Mouse (Mus musculus): ENCODE results near the gene Slc43a3. TPM values are rescaled to one million over a fixed set of nuclear protein-coding genes. Genes with fewer than 3 reads are reported as not detected.

The Slc43a3 gene
- polyA plus RNA-seq, 1 experiment = 0.82 TPM

DNA sequence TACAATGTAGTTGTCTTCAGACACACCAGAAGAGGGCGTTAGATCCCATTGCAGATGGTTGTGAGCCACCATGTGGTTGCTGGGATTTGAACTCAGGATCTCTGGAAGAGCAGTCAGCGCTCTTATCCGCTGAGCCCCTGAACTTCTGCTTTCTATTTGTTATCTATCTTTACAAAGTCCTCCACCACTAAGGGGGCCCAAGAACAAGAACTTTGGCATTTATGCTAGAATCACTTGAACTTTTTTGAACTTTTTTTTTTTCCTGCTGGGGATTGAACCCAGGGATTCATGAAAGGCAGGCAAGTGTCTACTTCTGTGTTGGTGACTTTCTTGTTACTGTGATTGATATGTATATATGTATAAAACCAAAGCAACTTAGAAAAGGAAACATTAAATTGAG lies 2.9 kb downstream of the Slc43a3 start:
- no peak overlapping the region for H3K27ac ChIP-seq (ENCODE audit: insufficient read depth, low read length)
- TF ChIP-seq POLR2A (IDR thresholded peaks at IDR 0.05; ENCODE audit: borderline replicate concordance, insufficient read depth, low read length) (no peak), CTCF (IDR thresholded peaks at IDR 0.05; ENCODE audit: borderline replicate concordance, insufficient read depth, low read depth, low read length) (no peak)
- DNase-seq = no peak
- H3K4me3 ChIP-seq (replicated peaks; ENCODE audit: insufficient read depth, low read depth, low read length) = no peak overlapping the region
- H3K4me1 ChIP-seq (ENCODE audit: control insufficient read depth, insufficient read depth, low read length) = no peaks in the 10 kb centered on the region; the same call in 1 of the 2 replicates
- 91% methylated on average over 3 of the region's 3 CpGs for WGBS
- no peaks in the 10 kb centered on the region; the same call in 1 of the 2 replicates for H3K27me3 ChIP-seq (ENCODE audit: control insufficient read depth, insufficient read depth, low read length)

- H3K27me3 ChIP-seq (ENCODE audit: control insufficient read depth, insufficient read depth, low read length) = no peaks in the 10 kb centered on the region; the same call in 1 of the 2 replicates
- no peak for DNase-seq
- no peaks in the 10 kb centered on the region; the same call in 1 of the 2 replicates for H3K4me1 ChIP-seq (ENCODE audit: control insufficient read depth, insufficient read depth, low read length)
- no peak overlapping the region for H3K27ac ChIP-seq (ENCODE audit: insufficient read depth, low read length)
- H3K4me3 ChIP-seq (replicated peaks; ENCODE audit: insufficient read depth, low read depth, low read length) = no peak overlapping the region
- TF ChIP-seq POLR2A (IDR thresholded peaks at IDR 0.05; ENCODE audit: borderline replicate concordance, insufficient read depth, low read length) (no peak), CTCF (IDR thresholded peaks at IDR 0.05; ENCODE audit: borderline replicate concordance, insufficient read depth, low read depth, low read length) (no peak)
- WGBS = 97% methylated on average over 6 of the region's 6 CpGs
Measured at GRCm38 (mm10) chr2:84939711-84940110, 3.3 kb downstream of the Slc43a3 start.

GRCm38 (mm10) chr2:84941332-84941731 lies 5.0 kb downstream of the Slc43a3 start:
- Histone ChIP-seq H3K4me1 (ENCODE audit: control insufficient read depth, insufficient read depth, low read length) (no peaks in the 10 kb centered on the region; the same call in 1 of the 2 replicates), H3K27ac (ENCODE audit: insufficient read depth, low read length) (no peak overlapping the region), H3K4me3 (replicated peaks; ENCODE audit: insufficient read depth, low read depth, low read length) (no peak overlapping the region), H3K27me3 (ENCODE audit: control insufficient read depth, insufficient read depth, low read length) (no peaks in the 10 kb centered on the region; the same call in 1 of the 2 replicates)
- WGBS = 84% methylated on average over 2 of the region's 2 CpGs
- TF ChIP-seq CTCF (IDR thresholded peaks at IDR 0.05; ENCODE audit: borderline replicate concordance, insufficient read depth, low read depth, low read length) = no peak
- no peak for TF ChIP-seq POLR2A (IDR thresholded peaks at IDR 0.05; ENCODE audit: borderline replicate concordance, insufficient read depth, low read length)
- no peak for DNase-seq

DNA sequence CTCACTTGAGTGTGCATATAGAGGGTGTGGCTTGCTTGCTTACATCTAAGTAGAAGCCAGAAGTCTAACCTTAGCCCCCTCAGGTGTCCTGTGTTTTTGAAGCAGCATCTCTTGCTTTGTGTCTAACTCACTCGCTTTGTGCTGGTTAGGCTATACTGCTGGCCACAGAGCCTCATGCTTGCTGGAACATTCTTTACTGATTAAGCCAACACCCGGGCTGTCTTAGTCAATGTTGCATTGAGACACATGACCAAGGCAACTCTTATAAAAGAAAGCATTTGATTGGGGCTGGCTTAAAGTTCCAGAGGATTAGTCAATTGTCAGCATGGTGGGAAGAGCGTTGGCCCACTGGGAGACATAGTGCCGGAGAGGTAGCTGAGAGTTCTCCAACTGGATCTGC lies 5.4 kb downstream of the Slc43a3 start:
- 89% methylated on average over 4 of the region's 4 CpGs for WGBS
- H3K4me1 ChIP-seq (ENCODE audit: control insufficient read depth, insufficient read depth, low read length) = no peaks in the 10 kb centered on the region
- no peak overlapping the region for H3K4me3 ChIP-seq (replicated peaks; ENCODE audit: insufficient read depth, low read depth, low read length)
- no peak overlapping the region for H3K27ac ChIP-seq (ENCODE audit: insufficient read depth, low read length)
- no peak for TF ChIP-seq CTCF (IDR thresholded peaks at IDR 0.05; ENCODE audit: borderline replicate concordance, insufficient read depth, low read depth, low read length)
- no peak for TF ChIP-seq POLR2A (IDR thresholded peaks at IDR 0.05; ENCODE audit: borderline replicate concordance, insufficient read depth, low read length)
- no peaks in the 10 kb centered on the region; the same call in 1 of the 2 replicates for H3K27me3 ChIP-seq (ENCODE audit: control insufficient read depth, insufficient read depth, low read length)
- no peak for DNase-seq

DNA sequence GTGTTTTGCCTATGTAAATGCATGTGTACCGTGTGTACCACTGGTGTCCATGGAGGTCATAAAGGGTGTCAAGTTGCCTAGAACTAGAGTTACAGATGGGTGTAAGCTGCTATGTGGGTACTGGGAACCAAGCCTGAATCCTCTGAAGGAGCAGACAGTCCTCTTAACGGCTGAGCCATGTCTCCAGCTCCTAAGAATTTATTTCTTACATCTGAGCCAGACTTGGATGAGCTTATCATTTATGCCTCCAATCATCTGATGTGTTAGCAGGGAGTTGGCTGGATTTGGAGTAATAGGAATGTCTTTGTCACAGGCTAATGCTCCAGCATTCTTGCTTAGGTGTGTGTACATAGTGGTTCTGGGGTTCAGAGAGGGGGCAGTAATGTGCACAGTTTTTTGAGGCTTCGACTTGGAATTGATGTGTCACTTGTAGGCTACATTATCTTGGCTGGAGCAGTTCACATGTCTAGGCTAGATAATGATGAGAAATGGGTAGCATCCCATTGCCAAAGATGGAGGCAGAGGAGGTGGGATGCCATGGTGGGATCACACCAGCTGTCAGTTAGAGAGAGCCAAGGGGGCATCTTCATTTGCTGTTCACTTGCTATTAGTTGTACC lies 10.9 kb downstream of the Slc43a3 start:
- 64% methylated on average over 3 of the region's 3 CpGs for WGBS
- DNase-seq = no peak
- Histone ChIP-seq H3K27me3 (ENCODE audit: control insufficient read depth, insufficient read depth, low read length) (no peaks in the 10 kb centered on the region), H3K4me1 (ENCODE audit: control insufficient read depth, insufficient read depth, low read length) (no peaks in the 10 kb centered on the region), H3K27ac (ENCODE audit: insufficient read depth, low read length) (no peak overlapping the region), H3K4me3 (replicated peaks; ENCODE audit: insufficient read depth, low read depth, low read length) (no peak overlapping the region)
- TF ChIP-seq POLR2A (IDR thresholded peaks at IDR 0.05; ENCODE audit: borderline replicate concordance, insufficient read depth, low read length) (no peak), CTCF (IDR thresholded peaks at IDR 0.05; ENCODE audit: borderline replicate concordance, insufficient read depth, low read depth, low read length) (no peak)

DNA sequence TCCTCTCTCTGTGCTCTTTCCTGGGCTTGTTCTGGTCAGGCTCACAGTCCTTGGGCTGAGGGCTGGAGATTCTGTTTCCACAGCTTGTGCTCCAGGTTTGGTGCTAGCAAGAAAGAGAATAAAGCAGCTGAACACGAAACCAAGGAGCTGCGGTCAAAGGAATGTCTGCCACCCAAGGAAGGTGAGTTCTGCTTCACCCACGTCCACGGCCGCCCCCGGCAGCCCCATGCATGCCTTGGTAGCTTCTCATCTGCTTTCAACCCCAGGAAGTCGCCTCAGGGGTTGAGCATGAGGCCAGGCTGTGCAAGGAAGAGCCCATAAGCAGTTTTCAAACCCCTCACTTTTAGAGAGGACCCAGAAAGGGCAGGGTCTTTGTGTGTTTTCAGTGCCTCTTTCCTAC lies 11.9 kb downstream of the Slc43a3 start:
- H3K4me3 ChIP-seq (replicated peaks; ENCODE audit: insufficient read depth, low read depth, low read length) = no peak overlapping the region
- H3K4me1 ChIP-seq (ENCODE audit: control insufficient read depth, insufficient read depth, low read length) = no peaks in the 10 kb centered on the region
- no peaks in the 10 kb centered on the region for H3K27me3 ChIP-seq (ENCODE audit: control insufficient read depth, insufficient read depth, low read length)
- no peak overlapping the region for H3K27ac ChIP-seq (ENCODE audit: insufficient read depth, low read length)
- no peak for TF ChIP-seq POLR2A (IDR thresholded peaks at IDR 0.05; ENCODE audit: borderline replicate concordance, insufficient read depth, low read length)
- no peak for TF ChIP-seq CTCF (IDR thresholded peaks at IDR 0.05; ENCODE audit: borderline replicate concordance, insufficient read depth, low read depth, low read length)
- 88% methylated on average over 7 of the region's 7 CpGs for WGBS
- no peak for DNase-seq

- no peak overlapping the region for H3K4me3 ChIP-seq (replicated peaks; ENCODE audit: insufficient read depth, low read depth, low read length)
- H3K4me1 ChIP-seq (ENCODE audit: control insufficient read depth, insufficient read depth, low read length) = no peaks in the 10 kb centered on the region
- H3K27me3 ChIP-seq (ENCODE audit: control insufficient read depth, insufficient read depth, low read length) = no peaks in the 10 kb centered on the region
- DNase-seq = no peak
- TF ChIP-seq POLR2A (IDR thresholded peaks at IDR 0.05; ENCODE audit: borderline replicate concordance, insufficient read depth, low read length) (no peak), CTCF (IDR thresholded peaks at IDR 0.05; ENCODE audit: borderline replicate concordance, insufficient read depth, low read depth, low read length) (no peak)
- no peak overlapping the region for H3K27ac ChIP-seq (ENCODE audit: insufficient read depth, low read length)
- 61% methylated on average over 2 of the region's 2 CpGs for WGBS
Measured at GRCm38 (mm10) chr2:84948721-84949120, 12.3 kb downstream of the Slc43a3 start.

DNA sequence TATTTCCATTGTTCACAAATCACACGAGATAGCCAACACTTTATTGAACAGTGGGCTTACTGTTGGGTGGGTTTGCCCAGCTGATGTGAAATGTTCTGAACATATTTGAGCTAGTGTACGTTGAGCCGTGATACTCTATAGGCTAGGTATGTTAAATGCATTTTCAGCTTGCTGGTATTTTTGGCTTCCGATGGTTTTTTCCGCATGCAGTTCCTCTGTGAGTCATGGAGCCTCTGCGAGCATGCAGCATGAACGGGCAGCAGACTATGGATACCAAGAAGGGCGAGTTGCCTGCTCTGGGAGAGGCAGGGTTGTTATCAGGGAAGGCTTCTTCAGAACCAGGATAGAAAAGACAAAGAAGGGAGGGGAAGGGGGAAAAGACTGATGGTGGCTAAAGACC lies 14.6 kb downstream of the Slc43a3 start:
- TF ChIP-seq POLR2A (IDR thresholded peaks at IDR 0.05; ENCODE audit: borderline replicate concordance, insufficient read depth, low read length) (no peak), CTCF (IDR thresholded peaks at IDR 0.05; ENCODE audit: borderline replicate concordance, insufficient read depth, low read depth, low read length) (no peak)
- DNase-seq = no peak
- 93% methylated on average over 8 of the region's 8 CpGs for WGBS
- Histone ChIP-seq H3K4me1 (ENCODE audit: control insufficient read depth, insufficient read depth, low read length) (no peaks in the 10 kb centered on the region), H3K27ac (ENCODE audit: insufficient read depth, low read length) (no peak overlapping the region), H3K4me3 (replicated peaks; ENCODE audit: insufficient read depth, low read depth, low read length) (no peak overlapping the region), H3K27me3 (ENCODE audit: control insufficient read depth, insufficient read depth, low read length) (no peaks in the 10 kb centered on the region)

Data from cerebellum, adult 2 months (tissue).